Mouse (Mus musculus): Measurements from ENCODE around the gene Trim28. TPM values are rescaled to one million over a fixed set of nuclear protein-coding genes. Genes with fewer than 3 reads are reported as not detected.

Gene Trim28
- polyA plus RNA-seq (2012; rRNA removed; ENCODE audit: low replicate concordance): 236 and 280 TPM in 2 replicates

GRCm38 (mm10) chr7:12998851-12999250, at the start of gene Trim28:
Gene Trim28 (plus strand): TSS chr7:12999114.

GRCm38 (mm10) chr7:12965678-12966091, 33.2 kb upstream of the Trim28 start, which contains the start of gene Zfp324:
Gene Zfp324 (plus strand): TSS chr7:12965838.

GRCm38 (mm10) chr7:12977682-12978389, 21.1 kb upstream of the Trim28 start, which contains the start of gene Zfp446:
Gene Zfp446 (plus strand): TSS chr7:12977848.

GRCm38 (mm10) chr7:12998053-12998452, 861 bp upstream of the Trim28 start, which contains the start of gene Slc27a5:
Gene Slc27a5 (minus strand): TSS chr7:12998192.

GRCm38 (mm10) chr7:13010005-13010908, 11.3 kb downstream of the Trim28 start, which contains the start of gene Zbtb45:
Gene Zbtb45 (minus strand): TSS chr7:13010034.

GRCm38 (mm10) chr7:13034148-13034977, 35.4 kb downstream of the Trim28 start, which contains the start of gene Chmp2a:
Gene Chmp2a (minus strand): TSS chr7:13034807.

DNA sequence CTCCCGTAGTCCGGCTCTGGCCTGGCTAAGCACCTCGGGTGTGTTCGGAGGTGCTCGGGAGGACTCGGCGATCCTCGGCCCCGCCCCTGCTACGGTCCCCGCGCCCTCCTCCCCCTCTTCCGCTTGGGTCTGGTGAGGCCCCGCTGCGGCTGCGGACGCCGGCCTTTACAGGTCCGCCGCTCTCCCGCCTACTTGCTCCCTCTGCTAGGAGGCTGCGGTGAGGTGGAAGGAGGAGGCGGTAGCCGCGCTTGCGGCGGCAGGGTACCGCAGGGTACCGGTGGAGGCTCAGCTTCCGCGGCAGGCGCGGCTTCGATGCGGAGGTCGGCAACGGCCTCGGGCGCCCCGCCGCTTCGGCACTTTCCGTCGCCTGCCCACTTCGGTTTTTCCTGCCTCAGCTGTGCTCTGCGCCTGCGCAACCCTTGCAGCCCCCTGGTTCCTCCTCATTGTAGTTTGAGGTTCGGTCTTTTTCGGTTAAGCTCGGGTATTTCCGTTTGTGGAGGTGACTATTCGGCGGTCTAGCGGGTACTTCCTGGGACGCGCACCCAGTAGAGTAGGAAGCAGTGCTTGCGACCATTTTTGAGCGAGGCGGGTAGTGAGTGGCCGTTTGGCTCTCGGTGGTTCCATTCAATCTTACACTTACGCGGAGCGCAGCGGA, 39.1 kb downstream of the Trim28 start, which contains the start of gene Ube2m:
Ube2m (minus strand) TSS at position 375 of the 655 bp plus-strand sequence.

DNA sequence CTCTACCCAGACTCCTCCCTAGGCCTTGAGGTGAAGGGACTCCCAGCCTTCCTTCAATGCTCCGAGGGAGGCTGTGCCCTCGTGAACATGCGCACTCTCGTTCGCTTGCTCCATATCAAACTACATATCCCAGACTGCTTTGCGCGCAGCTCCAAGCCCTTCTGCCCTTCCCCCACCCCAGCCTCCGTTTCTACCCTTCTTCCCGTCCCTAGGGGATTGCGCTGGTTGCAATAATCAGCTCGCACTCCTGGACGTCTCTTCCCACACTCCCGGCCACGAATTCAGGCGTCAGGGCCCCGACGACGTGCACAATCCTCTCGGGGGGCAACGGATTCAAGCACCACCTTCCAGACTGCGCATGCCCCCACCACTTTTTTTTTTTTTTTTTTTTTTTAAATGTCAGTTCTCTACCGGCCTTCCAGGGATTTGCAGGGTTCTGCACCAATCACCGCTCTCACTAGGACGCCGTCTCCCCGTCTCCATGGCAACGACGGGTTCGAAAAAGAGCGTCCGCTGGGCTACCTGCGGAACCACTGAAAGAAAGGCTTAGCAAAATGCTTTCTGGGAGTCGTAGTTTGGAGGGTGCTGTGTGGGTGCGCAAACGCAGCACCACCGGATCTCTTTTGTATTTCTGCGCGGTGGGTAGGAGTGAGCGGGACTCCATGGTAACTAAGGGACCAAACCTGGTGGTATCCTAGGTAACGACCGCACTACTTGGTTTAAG, 55.5 kb downstream of the Trim28 start, which contains the start of gene Mzf1:
Mzf1 (minus strand) TSS at position 478 of the 724 bp plus-strand sequence.

Other genes starting within 250 kb of the Trim28 start
- gene Zscan18, start 195.5 kb upstream of the Trim28 start, polyA plus RNA-seq (2012; rRNA removed; ENCODE audit: low replicate concordance): 0.91 and 1.9 TPM in 2 replicates
- gene Zfp329, start 180.3 kb upstream of the Trim28 start, polyA plus RNA-seq (2012; rRNA removed; ENCODE audit: low replicate concordance): 0.79 and 2.4 TPM in 2 replicates
- 7.8 and 12.3 TPM in 2 replicates for gene Zfp110, start 164.4 kb upstream of the Trim28 start, polyA plus RNA-seq (2012; rRNA removed; ENCODE audit: low replicate concordance)
- gene Zfp128, start 117.9 kb upstream of the Trim28 start, polyA plus RNA-seq (2012; rRNA removed; ENCODE audit: low replicate concordance): 0.56 and 1.6 TPM in 2 replicates
- gene Zscan22, start 101.3 kb upstream of the Trim28 start, polyA plus RNA-seq (2012; rRNA removed; ENCODE audit: low replicate concordance): 8.4 and 18.4 TPM in 2 replicates
- gene Rps5, start 76.8 kb upstream of the Trim28 start, polyA plus RNA-seq (2012; rRNA removed; ENCODE audit: low replicate concordance): 2,239 and 2,291 TPM in 2 replicates
- gene Rnf225, start 71.7 kb upstream of the Trim28 start, polyA plus RNA-seq (2012; rRNA removed; ENCODE audit: low replicate concordance): 1.4 and 1.6 TPM in 2 replicates
- 6.7 and 10.3 TPM in 2 replicates for gene Zfp324, start 33.3 kb upstream of the Trim28 start, polyA plus RNA-seq (2012; rRNA removed; ENCODE audit: low replicate concordance)
- gene Zfp446, start 21.3 kb upstream of the Trim28 start, polyA plus RNA-seq (2012; rRNA removed; ENCODE audit: low replicate concordance): 5.9 and 6.8 TPM in 2 replicates
- 0.32 and 3.3 TPM in 2 replicates for gene Slc27a5, start 922 bp upstream of the Trim28 start, polyA plus RNA-seq (2012; rRNA removed; ENCODE audit: low replicate concordance)
- 27.8 and 61.8 TPM in 2 replicates for gene Zbtb45, start 10.9 kb downstream of the Trim28 start, polyA plus RNA-seq (2012; rRNA removed; ENCODE audit: low replicate concordance)
- gene Chmp2a, start 35.7 kb downstream of the Trim28 start, polyA plus RNA-seq (2012; rRNA removed; ENCODE audit: low replicate concordance): 50.6 and 56.2 TPM in 2 replicates
- 147 and 206 TPM in 2 replicates for gene Ube2m, start 39.2 kb downstream of the Trim28 start, polyA plus RNA-seq (2012; rRNA removed; ENCODE audit: low replicate concordance)
- gene Mzf1, start 55.6 kb downstream of the Trim28 start, polyA plus RNA-seq (2012; rRNA removed; ENCODE audit: low replicate concordance): 1.4 and 2.4 TPM in 2 replicates
- not detected in 2 replicates for gene Vmn1r85, start 96.1 kb downstream of the Trim28 start, polyA plus RNA-seq (2012; rRNA removed; ENCODE audit: low replicate concordance)
- gene Vmn1r86, start 120.8 kb downstream of the Trim28 start, polyA plus RNA-seq (2012; rRNA removed; ENCODE audit: low replicate concordance): not detected in 2 replicates
- gene Vmn1r87, start 141.0 kb downstream of the Trim28 start, polyA plus RNA-seq (2012; rRNA removed; ENCODE audit: low replicate concordance): not detected in 2 replicates
- gene Vmn1r88, start 160.5 kb downstream of the Trim28 start, polyA plus RNA-seq (2012; rRNA removed; ENCODE audit: low replicate concordance): not detected in 2 replicates
- gene Vmn1r89, start 213.9 kb downstream of the Trim28 start, polyA plus RNA-seq (2012; rRNA removed; ENCODE audit: low replicate concordance): not detected in 2 replicates